Mouse (Mus musculus) heart, embryonic 15.5 days (tissue): ENCODE data around the gene Cd24a. TPM values are rescaled to one million over a fixed set of nuclear protein-coding genes. Genes with fewer than 3 reads are reported as not detected.

Source experiments
- ATAC-seq: fragments of 200-750 bp; cut with Nextera tagmentation; replicated peaks from 2 replicates; pipeline ENCODE4 v1.8.0; 2017; ENCODE audit warnings: low read depth, moderate TSS enrichment; ENCODE audit not compliant: insufficient number of reproducible peaks, insufficient read depth, low FRiP score
- H3K27ac ChIP-seq: fragments of 300-500 bp; sonication (generic); 2 replicates; pipeline ENCODE4 v1.5.1; 2015; ENCODE audit warnings: mild to moderate bottlenecking, inconsistent platforms
- H3K27me3 ChIP-seq: fragments of 300-500 bp; sonication (generic); 2 replicates; pipeline ENCODE4 v1.6.1; 2015; ENCODE audit warnings: inconsistent platforms
- H3K36me3 ChIP-seq: fragments of 300-500 bp; sonication (generic); 2 replicates; pipeline ENCODE4 v1.6.1; 2015; ENCODE audit warnings: mild to moderate bottlenecking, inconsistent platforms
- H3K4me1 ChIP-seq: fragments of 300-500 bp; sonication (generic); replicated peaks from 2 replicates; pipeline ENCODE4 v1.6.1; 2015; ENCODE audit warnings: inconsistent platforms
- H3K4me2 ChIP-seq: fragments of 300-500 bp; sonication (generic); 2 replicates; pipeline ENCODE4 v1.6.1; 2015; ENCODE audit warnings: inconsistent platforms, mild to moderate bottlenecking, moderate library complexity
- H3K4me3 ChIP-seq: fragments of 300-500 bp; sonication (generic); 2 replicates; pipeline ENCODE4 v1.5.1; 2015; ENCODE audit warnings: mild to moderate bottlenecking, inconsistent platforms
- H3K9ac ChIP-seq: fragments of 300-500 bp; sonication (generic); 2 replicates; pipeline ENCODE4 v1.6.1; 2015; ENCODE audit warnings: mild to moderate bottlenecking, inconsistent platforms
- H3K9me3 ChIP-seq: fragments of 300-500 bp; sonication (generic); replicated peaks from 2 replicates; pipeline ENCODE4 v1.6.1; 2016; ENCODE audit warnings: inconsistent platforms
- WGBS: fragments of 180-500 bp; shearing (Covaris S2); methylation state at CpG from one replicate; pipeline ENCODE4 v1.1.7; 2015; ENCODE audit warnings: mixed read lengths; 5-methylcytosine and 5-hydroxymethylcytosine counted together
- polyA plus RNA-seq: library from polyadenylated mRNA; unstranded; fragments of >200 nt; fragmentation: Nextera tagmentation; extraction: Ambion mirVana; gene quantifications from 2 replicates; pipeline ENCODE4 v1.2.1, GENCODE M21; 2015

Gene Cd24a
- polyA plus RNA-seq, 1 experiment from 2014 or later, result 80.1 TPM

- Histone ChIP-seq H3K36me3 (no peaks in the 10 kb centered on the region; the same call in 1 of the 2 replicates), H3K9ac (no peak overlapping the region), H3K27me3 (no peaks in the 10 kb centered on the region), H3K27ac (no peak overlapping the region), H3K4me3 (no peak overlapping the region), H3K4me1 (peaks cover 15% of the 10 kb centered on the region), H3K4me2 (no peak overlapping the region), H3K9me3 (no peaks in the 10 kb centered on the region)
- WGBS, result 88% methylated on average over 4 of the region's 4 CpGs
- no peak for ATAC-seq
These were observed 6.5 kb downstream of the Cd24a start for GRCm38 (mm10) chr10:43584538-43584937.

- H3K4me3 ChIP-seq, result no peak overlapping the region
- no peak for ATAC-seq
- WGBS, result 64% methylated on average over 8 of the region's 8 CpGs
- H3K4me1 ChIP-seq, result peaks cover 4% of the 10 kb centered on the region; the same call in 1 of the 2 replicates
- H3K27me3 ChIP-seq, result no peaks in the 10 kb centered on the region
- H3K9ac ChIP-seq, result no peak overlapping the region; the same call in 1 of the 2 replicates
- no peak overlapping the region for H3K4me2 ChIP-seq
- H3K36me3 ChIP-seq, result no peaks in the 10 kb centered on the region; the same call in 1 of the 2 replicates
- H3K9me3 ChIP-seq, result no peaks in the 10 kb centered on the region
- H3K27ac ChIP-seq, result no peak overlapping the region
These were observed 10.5 kb downstream of the Cd24a start for GRCm38 (mm10) chr10:43588470-43589177.

- Histone ChIP-seq H3K36me3 (no peaks in the 10 kb centered on the region), H3K9me3 (no peaks in the 10 kb centered on the region), H3K4me3 (no peak overlapping the region), H3K4me2 (no peak overlapping the region), H3K27ac (no peak overlapping the region), H3K27me3 (no peaks in the 10 kb centered on the region), H3K4me1 (peaks cover 4% of the 10 kb centered on the region; the same call in 1 of the 2 replicates), H3K9ac (no peak overlapping the region)
- WGBS, result 75% methylated on average over 10 of the region's 10 CpGs
- no peak for ATAC-seq
These were observed 13.4 kb downstream of the Cd24a start for GRCm38 (mm10) chr10:43591477-43591876.

GRCm38 (mm10) chr10:43593182-43593581 lies 15.1 kb downstream of the Cd24a start:
- H3K9me3 ChIP-seq, result no peaks in the 10 kb centered on the region
- H3K4me1 ChIP-seq, result peaks cover 4% of the 10 kb centered on the region; the same call in 1 of the 2 replicates
- 80% methylated on average over 5 of the region's 5 CpGs for WGBS

GRCm38 (mm10) chr10:43594187-43594586 lies 16.1 kb downstream of the Cd24a start:
- 79% methylated on average over 2 of the region's 2 CpGs for WGBS
- no peak for ATAC-seq
- no peak overlapping the region for H3K4me2 ChIP-seq
- H3K9ac ChIP-seq, result no peak overlapping the region
- peaks cover under 1% of the 10 kb centered on the region; the same call in 1 of the 2 replicates for H3K4me1 ChIP-seq
- H3K27me3 ChIP-seq, result no peaks in the 10 kb centered on the region
- no peaks in the 10 kb centered on the region for H3K36me3 ChIP-seq
- no peaks in the 10 kb centered on the region for H3K9me3 ChIP-seq
- H3K27ac ChIP-seq, result no peak overlapping the region
- no peak overlapping the region for H3K4me3 ChIP-seq

More at GRCm38 (mm10) chr10:43593182-43593581, 15.1 kb downstream of the Cd24a start:
- Histone ChIP-seq H3K27me3 (no peaks in the 10 kb centered on the region), H3K27ac (no peak overlapping the region), H3K4me2 (no peak overlapping the region), H3K9ac (no peak overlapping the region), H3K36me3 (no peaks in the 10 kb centered on the region), H3K4me3 (no peak overlapping the region)
- no peak for ATAC-seq

- Histone ChIP-seq H3K27ac (no peak overlapping the region), H3K9ac (no peak overlapping the region), H3K36me3 (no peaks in the 10 kb centered on the region), H3K4me1 (no peaks in the 10 kb centered on the region), H3K27me3 (no peaks in the 10 kb centered on the region), H3K4me3 (no peak overlapping the region), H3K4me2 (no peak overlapping the region), H3K9me3 (no peaks in the 10 kb centered on the region)
- no peak for ATAC-seq
- 51% methylated on average over 3 of the region's 3 CpGs for WGBS
These were observed 16.8 kb downstream of the Cd24a start for GRCm38 (mm10) chr10:43594894-43595293.

DNA sequence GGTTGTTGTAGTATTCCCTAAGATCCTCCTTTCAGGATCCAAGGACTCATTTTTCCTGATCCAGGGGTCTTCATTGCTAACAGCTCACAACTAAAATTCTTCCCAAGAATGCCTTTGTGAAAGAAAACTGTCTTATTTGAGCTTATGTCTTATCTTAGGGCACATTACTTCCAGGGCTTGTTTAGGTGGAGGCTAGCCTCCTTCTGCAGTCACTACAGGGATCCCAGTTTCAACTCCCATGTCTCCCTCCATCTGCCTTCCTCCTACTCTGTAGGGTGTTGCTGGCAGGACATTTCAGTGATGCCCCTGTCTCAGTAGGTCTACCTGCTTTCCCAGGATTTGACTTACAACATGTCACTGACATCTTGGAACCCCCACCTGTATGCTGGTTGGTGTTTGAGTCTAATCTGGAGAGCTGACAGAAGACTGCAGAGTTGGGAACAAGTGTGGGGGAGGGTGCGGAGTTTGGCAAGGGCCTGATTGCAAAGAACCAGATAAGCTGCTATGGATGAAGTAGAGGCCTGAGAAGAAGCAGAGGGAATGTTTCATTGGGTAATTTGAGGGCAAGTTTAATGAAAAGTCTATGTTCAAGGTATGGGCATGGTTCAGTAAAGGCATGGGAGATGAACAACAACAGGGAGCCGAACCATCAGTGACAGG lies 20.1 kb downstream of the Cd24a start:
- no peak overlapping the region for H3K4me3 ChIP-seq
- WGBS, result 65% methylated on average over 2 of the region's 2 CpGs
- no peaks in the 10 kb centered on the region for H3K9me3 ChIP-seq
- no peak overlapping the region for H3K27ac ChIP-seq
- 0 out of 2 replicates have a peak, but pooled peaks cover 4% of the 10 kb centered on the region for H3K4me1 ChIP-seq
- ATAC-seq, result no peak
- H3K27me3 ChIP-seq, result no peaks in the 10 kb centered on the region
- no peak overlapping the region for H3K4me2 ChIP-seq
- no peaks in the 10 kb centered on the region for H3K36me3 ChIP-seq
- H3K9ac ChIP-seq, result no peak overlapping the region

DNA sequence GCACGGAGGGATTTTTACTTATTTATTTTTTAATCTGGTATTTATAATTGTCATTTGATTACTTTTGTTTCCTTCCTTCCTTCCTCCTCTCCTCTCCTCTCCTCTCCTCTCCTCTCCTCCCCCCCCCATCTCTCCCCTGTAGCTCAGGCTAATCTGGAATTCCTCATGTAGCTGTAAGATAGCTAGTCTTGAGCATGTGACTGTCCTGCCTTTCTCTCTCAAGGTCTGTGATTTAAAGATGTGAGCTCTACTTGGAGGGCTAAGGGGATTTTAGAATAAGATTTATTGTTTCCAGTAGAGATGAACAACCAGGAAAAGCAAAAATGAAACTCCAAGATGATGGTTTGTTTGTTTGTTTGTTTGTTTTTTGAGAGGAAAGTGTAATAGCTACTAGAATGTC lies 23.0 kb downstream of the Cd24a start:
- Histone ChIP-seq H3K27ac (no peak overlapping the region), H3K36me3 (no peaks in the 10 kb centered on the region), H3K9ac (no peak overlapping the region), H3K9me3 (no peaks in the 10 kb centered on the region), H3K4me1 (peaks cover 4% of the 10 kb centered on the region; the same call in 1 of the 2 replicates), H3K4me3 (no peak overlapping the region), H3K4me2 (no peak overlapping the region), H3K27me3 (no peaks in the 10 kb centered on the region)
- ATAC-seq, result no peak
- WGBS, result 76% methylated on average over 1 of the region's 1 CpGs

GRCm38 (mm10) chr10:43601511-43602396 lies 23.7 kb downstream of the Cd24a start:
- Histone ChIP-seq H3K27me3 (no peaks in the 10 kb centered on the region), H3K4me1 (peaks cover 4% of the 10 kb centered on the region; the same call in 1 of the 2 replicates), H3K36me3 (no peaks in the 10 kb centered on the region), H3K27ac (no peak overlapping the region), H3K4me2 (no peak overlapping the region), H3K9me3 (no peaks in the 10 kb centered on the region), H3K9ac (no peak overlapping the region), H3K4me3 (no peak overlapping the region)
- WGBS, result 45% methylated on average over 14 of the region's 14 CpGs
- ATAC-seq, result no peak

- no peaks in the 10 kb centered on the region for H3K9me3 ChIP-seq
- H3K27me3 ChIP-seq, result no peaks in the 10 kb centered on the region
- WGBS, result 64% methylated on average over 4 of the region's 4 CpGs
- peaks cover 4% of the 10 kb centered on the region; the same call in 1 of the 2 replicates for H3K4me1 ChIP-seq
- H3K27ac ChIP-seq, result no peak overlapping the region
- ATAC-seq, result no peak
- H3K36me3 ChIP-seq, result no peaks in the 10 kb centered on the region
- H3K4me3 ChIP-seq, result no peak overlapping the region
- no peak overlapping the region for H3K4me2 ChIP-seq
- no peak overlapping the region for H3K9ac ChIP-seq
These were observed 26.0 kb downstream of the Cd24a start for GRCm38 (mm10) chr10:43603975-43604686.
